Mouse (Mus musculus) liver, embryonic 16.5 days (tissue): ENCODE measurements around the gene Sbk2. TPM values are rescaled to one million over a fixed set of nuclear protein-coding genes. Genes with fewer than 3 reads are reported as not detected.

Experiments
- ATAC-seq: fragments of 200-750 bp; cut with Nextera tagmentation; 2 replicates; pipeline ENCODE4 v1.8.0; 2017; ENCODE audit warnings: low read depth, mild to moderate bottlenecking, moderate number of reproducible peaks, moderate library complexity
- H3K27ac ChIP-seq: fragments of 300-500 bp; sonication (generic); 2 replicates; pipeline ENCODE4 v1.5.1; 2014; ENCODE audit warnings: mild to moderate bottlenecking, low read length
- H3K27me3 ChIP-seq: fragments of 300-500 bp; sonication (generic); 2 replicates; pipeline ENCODE4 v1.6.1; 2014; ENCODE audit warnings: low read depth, low read length, mixed read lengths; ENCODE audit not compliant: control insufficient read depth, insufficient read depth
- H3K36me3 ChIP-seq: fragments of 300-500 bp; sonication (generic); 2 replicates; pipeline ENCODE4 v1.6.1; 2014; ENCODE audit warnings: mild to moderate bottlenecking; ENCODE audit not compliant: control insufficient read depth, insufficient read depth
- H3K4me1 ChIP-seq: fragments of 300-500 bp; sonication (generic); 2 replicates; pipeline ENCODE4 v1.6.1; 2014; ENCODE audit warnings: low read depth, low read length, mixed read lengths; ENCODE audit not compliant: control insufficient read depth
- H3K4me2 ChIP-seq: fragments of 300-500 bp; sonication (generic); 2 replicates; pipeline ENCODE4 v1.6.1; 2014; ENCODE audit warnings: low read depth, low read length, mixed read lengths
- H3K4me3 ChIP-seq: fragments of 300-500 bp; sonication (generic); 2 replicates; pipeline ENCODE4 v1.5.1; 2014; ENCODE audit warnings: low read depth, mild to moderate bottlenecking, low read length
- H3K9ac ChIP-seq: fragments of 300-500 bp; sonication (generic); 2 replicates; pipeline ENCODE4 v1.6.1; 2014; ENCODE audit warnings: low read depth, low read length
- H3K9me3 ChIP-seq: fragments of 300-500 bp; sonication (generic); replicated peaks from 2 replicates; pipeline ENCODE4 v1.6.1; 2016; ENCODE audit warnings: low read length; ENCODE audit not compliant: control insufficient read depth
- WGBS: fragments of 180-500 bp; shearing (Covaris S2); extraction: QIAGEN DNeasy Blood & Tissue Kit; methylation state at CpG from one replicate; pipeline ENCODE4 v1.1.7; 2014; ENCODE audit not compliant: insufficient replicate concordance; 5-methylcytosine and 5-hydroxymethylcytosine counted together
- polyA plus RNA-seq: library from polyadenylated mRNA; unstranded; fragments of >200 nt; fragmentation: Nextera tagmentation; extraction: Ambion mirVana; gene quantifications from 2 replicates; pipeline ENCODE4 v1.2.1, GENCODE M21; 2015

Sbk2 gene
- polyA plus RNA-seq, 1 experiment from 2014 or later: not detected

DNA sequence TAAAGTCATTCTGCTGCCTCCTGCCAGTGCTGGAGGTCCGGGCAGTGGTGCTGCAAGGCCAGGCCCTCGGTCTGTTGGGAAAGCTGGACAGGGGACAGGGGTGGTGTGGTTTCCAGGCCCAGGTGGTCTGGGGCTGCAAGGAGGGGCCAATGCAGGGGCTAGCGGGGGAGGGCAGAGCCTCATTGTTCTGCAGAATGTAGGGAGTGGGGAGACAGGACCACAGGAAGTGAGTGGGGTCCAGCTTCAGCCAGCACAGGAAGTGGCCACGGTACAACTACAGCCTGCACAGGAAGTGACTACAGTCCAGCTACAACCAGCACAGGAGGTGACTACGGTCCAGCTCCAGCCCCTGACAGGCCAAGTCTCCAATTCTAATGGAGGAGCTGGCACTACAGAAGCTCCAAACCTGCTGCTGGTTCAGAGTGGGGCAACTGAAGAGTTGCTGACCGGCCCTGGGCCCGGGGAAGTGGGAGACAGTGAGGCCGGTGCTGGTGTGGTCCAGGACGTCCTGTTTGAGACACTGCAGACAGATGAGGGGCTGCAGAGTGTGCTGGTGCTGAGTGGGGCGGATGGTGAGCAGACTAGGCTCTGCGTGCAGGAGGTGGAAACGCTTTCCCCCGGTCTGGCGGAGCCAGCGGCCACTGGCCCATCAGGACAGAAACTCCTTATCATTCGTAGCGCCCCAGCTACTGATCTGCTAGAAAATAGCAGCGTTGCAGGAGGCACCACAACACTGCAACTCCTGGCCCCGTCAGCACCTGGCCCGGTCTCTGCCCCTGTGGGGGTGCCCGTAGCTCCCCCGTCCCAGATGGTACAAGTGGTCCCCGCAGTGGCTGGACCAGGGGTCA lies 43.0 kb downstream of the Sbk2 start:
- Histone ChIP-seq H3K4me3 (no peak overlapping the region), H3K36me3 (peaks cover 30% of the 10 kb centered on the region), H3K27me3 (peaks cover 26% of the 10 kb centered on the region), H3K27ac (no peak overlapping the region), H3K9ac (no peak overlapping the region), H3K9me3 (no peaks in the 10 kb centered on the region), H3K4me2 (no peak overlapping the region), H3K4me1 (peaks cover 18% of the 10 kb centered on the region)
- WGBS: 36% methylated on average over 23 of the region's 23 CpGs
- ATAC-seq: no peak

DNA sequence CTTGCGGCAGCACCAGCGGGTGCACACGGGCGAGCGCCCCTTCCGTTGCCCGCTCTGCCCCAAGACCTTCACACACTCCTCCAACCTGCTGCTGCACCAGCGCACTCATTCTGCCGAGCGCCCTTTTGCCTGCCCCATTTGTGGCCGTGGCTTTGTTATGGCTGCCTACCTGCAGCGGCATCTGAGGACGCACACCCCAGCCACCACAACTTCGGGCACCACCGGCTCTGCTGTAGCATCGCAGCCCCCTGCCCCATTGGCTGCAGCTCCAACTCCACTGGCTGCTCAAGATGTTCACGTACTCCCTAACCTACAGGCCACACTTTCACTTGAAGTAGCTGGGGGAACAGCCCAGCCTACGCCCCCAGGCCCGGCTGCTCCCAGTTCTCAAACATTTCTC lies 43.7 kb downstream of the Sbk2 start:
- Histone ChIP-seq H3K27ac (no peak overlapping the region), H3K4me1 (peaks cover 20% of the 10 kb centered on the region), H3K9me3 (no peaks in the 10 kb centered on the region), H3K9ac (no peak overlapping the region), H3K36me3 (peaks cover 30% of the 10 kb centered on the region), H3K27me3 (peaks cover 23% of the 10 kb centered on the region), H3K4me3 (no peak overlapping the region), H3K4me2 (no peak overlapping the region)
- WGBS: 88% methylated on average over 19 of the region's 19 CpGs
- no peak for ATAC-seq

GRCm38 (mm10) chr7:4919971-4920370 lies 44.2 kb downstream of the Sbk2 start:
- ATAC-seq: no peak
- H3K27ac ChIP-seq: no peak overlapping the region
- peaks cover 30% of the 10 kb centered on the region for H3K36me3 ChIP-seq
- no peaks in the 10 kb centered on the region for H3K9me3 ChIP-seq
- H3K4me2 ChIP-seq: no peak overlapping the region
- no peak overlapping the region for H3K4me3 ChIP-seq
- no peak overlapping the region for H3K9ac ChIP-seq
- H3K27me3 ChIP-seq: peaks cover 23% of the 10 kb centered on the region
- peaks cover 20% of the 10 kb centered on the region for H3K4me1 ChIP-seq
- 90% methylated on average over 21 of the region's 21 CpGs for WGBS

- Histone ChIP-seq H3K27me3 (peaks cover 18% of the 10 kb centered on the region), H3K9ac (no peak overlapping the region), H3K4me1 (peaks cover 25% of the 10 kb centered on the region), H3K4me3 (no peak overlapping the region), H3K27ac (no peak overlapping the region), H3K4me2 (no peak overlapping the region), H3K9me3 (no peaks in the 10 kb centered on the region), H3K36me3 (peaks cover 30% of the 10 kb centered on the region)
- WGBS: 84% methylated on average over 19 of the region's 21 CpGs
- ATAC-seq: no peak
Observed at GRCm38 (mm10) chr7:4919096-4919495, 45.1 kb downstream of the Sbk2 start.

DNA sequence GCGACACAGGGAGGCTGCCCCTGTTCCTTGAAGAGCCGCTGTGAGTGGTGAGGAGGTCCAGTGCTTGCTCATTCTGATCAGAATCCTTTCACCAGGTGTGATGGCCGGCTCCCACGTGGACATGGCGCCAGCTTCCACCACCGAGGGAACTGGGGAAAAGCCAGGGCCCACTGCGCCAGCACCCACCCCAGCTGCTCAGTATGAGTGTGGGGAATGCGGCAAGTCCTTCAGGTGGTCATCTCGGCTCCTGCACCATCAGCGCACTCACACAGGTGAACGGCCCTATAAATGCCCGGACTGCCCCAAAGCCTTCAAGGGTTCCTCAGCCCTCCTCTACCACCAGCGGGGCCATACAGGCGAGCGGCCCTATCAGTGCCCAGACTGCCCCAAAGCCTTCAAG lies 45.5 kb downstream of the Sbk2 start:
- H3K9ac ChIP-seq: no peak overlapping the region
- no peak for ATAC-seq
- WGBS: 85% methylated on average over 15 of the region's 15 CpGs
- peaks cover 25% of the 10 kb centered on the region for H3K4me1 ChIP-seq
- no peaks in the 10 kb centered on the region for H3K9me3 ChIP-seq
- no peak overlapping the region for H3K4me3 ChIP-seq
- no peak overlapping the region for H3K27ac ChIP-seq
- peaks cover 30% of the 10 kb centered on the region for H3K36me3 ChIP-seq
- peaks cover 14% of the 10 kb centered on the region for H3K27me3 ChIP-seq
- H3K4me2 ChIP-seq: no peak overlapping the region

- Histone ChIP-seq H3K4me2 (no peak overlapping the region), H3K9me3 (no peaks in the 10 kb centered on the region), H3K9ac (no peak overlapping the region), H3K4me1 (peaks cover 21% of the 10 kb centered on the region), H3K27me3 (peaks cover 2% of the 10 kb centered on the region), H3K4me3 (no peak overlapping the region), H3K27ac (no peak overlapping the region), H3K36me3 (peaks cover 30% of the 10 kb centered on the region)
- ATAC-seq: no peak
- WGBS: 69% methylated on average over 2 of the region's 2 CpGs
Observed at GRCm38 (mm10) chr7:4917494-4917893, 46.7 kb downstream of the Sbk2 start.

DNA sequence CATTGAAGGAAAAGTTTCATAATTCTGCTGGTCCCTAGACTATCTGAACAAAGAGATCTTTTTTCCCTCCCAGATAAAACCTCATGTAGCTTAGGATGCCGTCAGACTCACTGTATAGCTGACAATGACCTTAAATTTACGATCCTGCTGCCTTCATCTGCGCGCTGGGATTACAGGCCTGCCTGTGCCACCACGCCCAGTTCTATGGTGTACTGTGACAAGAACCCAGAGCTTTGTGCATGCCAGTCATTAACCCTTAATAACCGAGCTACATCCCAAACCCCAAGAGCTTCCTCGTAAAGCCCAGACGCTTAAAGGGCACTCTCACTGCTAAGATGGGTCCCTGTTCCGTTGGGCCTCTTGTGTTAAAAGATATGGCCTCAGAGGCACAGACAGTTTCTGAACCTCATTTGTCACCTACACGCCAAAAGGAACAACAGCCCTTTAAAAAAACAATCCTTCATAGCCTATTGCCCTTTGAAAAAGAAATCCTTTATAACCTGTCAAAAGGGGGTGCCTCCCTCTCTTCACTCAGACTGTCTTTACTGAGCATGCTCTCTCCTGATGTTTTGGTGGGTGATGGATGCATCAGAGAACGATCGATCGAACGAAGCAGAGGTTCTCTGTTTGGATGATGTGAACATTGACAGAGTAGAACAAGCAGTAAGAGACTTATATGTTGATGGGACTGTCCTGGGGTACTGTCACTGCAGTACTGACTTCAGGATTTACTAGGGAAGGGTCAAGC lies 48.4 kb downstream of the Sbk2 start:
- WGBS: 18% methylated on average over 14 of the region's 14 CpGs
- Histone ChIP-seq H3K4me1 (peaks cover 17% of the 10 kb centered on the region), H3K4me3 (peak overlapping the region; percentile 85)

DNA sequence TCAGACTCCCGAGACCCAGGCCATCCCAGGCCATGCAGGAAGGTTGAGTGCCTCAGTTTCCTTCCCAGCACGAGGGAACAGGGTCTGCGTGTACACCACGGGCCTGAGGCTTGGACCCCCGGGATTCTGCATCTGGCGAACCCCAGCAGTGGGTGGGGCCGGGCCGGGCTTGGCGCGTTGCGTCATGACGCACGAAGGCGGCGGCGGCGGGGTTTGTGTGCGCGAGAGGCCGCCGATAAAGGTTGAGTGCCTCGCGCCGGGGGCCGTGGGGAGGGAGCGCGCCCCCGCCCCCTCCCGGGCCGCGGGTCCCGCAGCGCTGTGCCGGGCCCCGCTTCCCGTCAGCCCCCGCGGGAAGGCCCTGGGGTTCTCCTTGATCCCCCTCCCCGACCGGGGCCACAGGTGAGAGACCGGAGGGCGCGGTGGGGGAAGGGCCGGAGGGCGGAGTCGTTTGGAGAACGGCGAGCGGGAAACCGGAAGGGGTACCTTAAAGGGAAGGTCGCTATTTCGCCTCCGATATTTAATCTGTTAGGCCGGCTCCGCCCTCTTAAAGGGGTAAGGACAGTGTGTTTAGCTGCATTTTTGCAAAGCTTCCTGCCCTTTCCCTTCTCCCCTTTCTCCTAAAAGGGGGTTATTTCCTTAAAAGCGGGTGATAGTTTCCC lies 49.1 kb downstream of the Sbk2 start, which contains the start of gene Zfp628:
TSS of gene Zfp628 (plus strand) at position 211 of the 659 bp plus-strand sequence.
- Histone ChIP-seq H3K36me3 (peaks cover 23% of the 10 kb centered on the region), H3K4me1 (peaks cover 17% of the 10 kb centered on the region), H3K9me3 (no peaks in the 10 kb centered on the region), H3K9ac (peak within 1 kb of the TSS; percentile 91), H3K27me3 (no peaks in the 10 kb centered on the region), H3K27ac (peak within 1 kb of the TSS; percentile 90), H3K4me3 (peak within 1 kb of the TSS; percentile 85), H3K4me2 (peak within 1 kb of the TSS; percentile 77)
- under 1% methylated on average over 51 of the region's 56 CpGs for WGBS
- ATAC-seq: peak; percentile 91

More for the DNA sequence above, 48.4 kb downstream of the Sbk2 start:
- H3K9ac ChIP-seq: peak overlapping the region; percentile 91
- H3K4me2 ChIP-seq: peak overlapping the region; percentile 77
- H3K36me3 ChIP-seq: peaks cover 30% of the 10 kb centered on the region
- peak; percentile 32 for ATAC-seq
- peak overlapping the region; percentile 90 for H3K27ac ChIP-seq
- H3K27me3 ChIP-seq: no peaks in the 10 kb centered on the region
- no peaks in the 10 kb centered on the region for H3K9me3 ChIP-seq
